Mouse (Mus musculus): Measurements from ENCODE around the gene Phkb.

- TF ChIP-seq CTCF (IDR thresholded peaks at IDR 0.05; ENCODE audit: control insufficient read depth, insufficient read depth, low read length) (no peak), POLR2A (IDR thresholded peaks at IDR 0.05; ENCODE audit: borderline replicate concordance, control insufficient read depth, low read depth, low read length) (no peak)
Observed at GRCm38 (mm10) chr8:85959880-85960279, 119.1 kb downstream of the Phkb start.

Measured in bone marrow, adult 2 months (tissue).